ENCODE assay signal across 1 mouse cellular context in genomic region chr1:161038968-161039721, GRCm38 (mm10).
TF ChIP-seq lines count a peak whose summit lies in the region.

No protein-coding gene starts in this region.

TF ChIP-seq in CH12.LX, 34 proteins besides CTCF, POLR2A, EP300 and RAD21 (continued from another document):
- TF ChIP-seq JUN (IDR thresholded peaks at IDR 0.05; ENCODE audit: insufficient read depth, low read depth, low read length) (no peak), CHD1 (IDR thresholded peaks at IDR 0.05; ENCODE audit: low read depth, low read length) (peak; percentile 42), MAZ (IDR thresholded peaks at IDR 0.05; ENCODE audit: low read depth, low read length) (peak; percentile 87; the same call in 1 of the 2 replicates), KAT2A (IDR thresholded peaks at IDR 0.05; ENCODE audit: insufficient replicate concordance, low read length) (0 out of 2 replicates have a peak, but pooled peaks have one; percentile 53), RCOR1 (conservative IDR thresholded peaks at IDR 0.05; ENCODE audit: low read depth, low read length) (peak; percentile 84), BHLHE40 (IDR thresholded peaks at IDR 0.05; ENCODE audit: low read depth, low read length) (peak; percentile 39; the same call in 1 of the 2 replicates), MAX (IDR thresholded peaks at IDR 0.05; ENCODE audit: low read length) (peak; percentile 65; the same call in 1 of the 2 replicates), JUND (conservative IDR thresholded peaks at IDR 0.05; ENCODE audit: low read depth, low read length) (no peak; the same call in 1 of the 2 replicates), MXI1 (IDR thresholded peaks at IDR 0.05; ENCODE audit: low read depth, low read length) (0 out of 2 replicates have a peak, but pooled peaks have one; percentile 48), TCF12 (IDR thresholded peaks at IDR 0.05; ENCODE audit: low read depth, low read length) (no peak), ZMIZ1 (IDR thresholded peaks at IDR 0.05; ENCODE audit: low read depth, low read length) (no peak; the same call in 1 of the 2 replicates), USF1 (IDR thresholded peaks at IDR 0.05; ENCODE audit: low read depth, low read length) (no peak)
